Mouse (Mus musculus): ENCODE measurements at regions not wholly inside any gene's neighbourhood (a gene's known extent, or its start where the extent isn't known, plus 50 kb on each side); places are given as distances from the start of the nearest gene placed in this dataset.

DNA sequence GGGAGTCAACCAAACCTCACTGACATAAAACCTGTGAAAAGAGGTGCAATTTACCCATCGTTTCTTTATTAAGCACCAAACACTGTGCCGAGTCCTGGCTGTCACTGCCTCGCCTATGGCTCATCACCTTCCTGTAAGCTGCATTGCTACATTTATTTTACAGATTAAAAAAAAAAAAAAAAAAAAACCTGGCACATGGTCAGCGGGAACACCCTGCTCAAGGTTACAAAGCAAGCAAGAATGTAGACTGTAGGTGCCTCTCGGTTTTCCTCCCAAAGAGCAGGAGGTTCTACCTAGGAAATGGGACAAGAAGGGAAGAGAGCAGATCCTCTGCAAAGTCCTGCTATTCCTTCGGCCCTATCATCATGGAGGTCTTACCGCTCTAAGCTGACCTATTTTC lies 146.9 kb upstream of the Nabp1 start:
- no peak for TF ChIP-seq GATA1 (IDR thresholded peaks at IDR 0.05; ENCODE audit: low read length)

DNA sequence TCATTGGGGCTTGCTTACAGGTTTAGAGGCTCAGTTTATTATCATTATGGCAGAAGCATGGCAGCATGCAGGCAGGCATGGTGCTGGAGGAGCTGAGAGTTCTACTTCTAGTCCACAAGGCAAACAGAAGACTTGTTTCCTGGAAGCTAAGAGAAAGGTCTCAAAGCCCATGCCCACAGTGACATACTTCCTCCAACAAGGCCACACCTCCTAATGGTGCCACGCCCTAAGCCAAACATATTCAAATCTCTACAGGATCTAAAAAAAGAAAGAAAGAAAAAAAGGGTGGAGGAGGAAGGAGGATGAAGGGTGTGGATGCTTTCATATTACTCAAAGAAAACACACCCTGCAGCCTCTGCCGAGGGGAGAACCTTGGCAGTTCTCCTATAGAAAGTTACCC lies 146.3 kb upstream of the Nabp1 start:
- no peak for TF ChIP-seq GATA1 (IDR thresholded peaks at IDR 0.05; ENCODE audit: low read length)

DNA sequence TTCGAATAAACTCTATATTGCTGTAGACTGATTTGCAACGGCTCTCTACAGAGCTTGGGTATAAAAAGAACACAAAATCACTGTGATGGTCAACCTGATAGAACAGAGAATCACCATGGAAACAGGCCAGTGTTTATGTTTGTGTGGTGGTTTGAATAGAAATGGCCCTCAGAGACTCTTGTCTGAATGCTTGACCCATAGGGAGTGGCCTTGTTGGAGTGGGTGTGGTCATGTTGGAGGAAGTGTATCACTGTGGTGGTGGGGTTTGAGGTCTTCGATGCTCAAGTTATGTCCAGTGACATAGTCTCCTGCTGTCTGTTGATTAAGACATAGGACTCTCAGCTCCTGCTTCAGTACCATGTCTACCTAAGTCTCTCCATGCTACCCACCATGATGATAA lies 144.8 kb upstream of the Nabp1 start:
- TF ChIP-seq GATA1 (IDR thresholded peaks at IDR 0.05; ENCODE audit: low read length), result no peak

DNA sequence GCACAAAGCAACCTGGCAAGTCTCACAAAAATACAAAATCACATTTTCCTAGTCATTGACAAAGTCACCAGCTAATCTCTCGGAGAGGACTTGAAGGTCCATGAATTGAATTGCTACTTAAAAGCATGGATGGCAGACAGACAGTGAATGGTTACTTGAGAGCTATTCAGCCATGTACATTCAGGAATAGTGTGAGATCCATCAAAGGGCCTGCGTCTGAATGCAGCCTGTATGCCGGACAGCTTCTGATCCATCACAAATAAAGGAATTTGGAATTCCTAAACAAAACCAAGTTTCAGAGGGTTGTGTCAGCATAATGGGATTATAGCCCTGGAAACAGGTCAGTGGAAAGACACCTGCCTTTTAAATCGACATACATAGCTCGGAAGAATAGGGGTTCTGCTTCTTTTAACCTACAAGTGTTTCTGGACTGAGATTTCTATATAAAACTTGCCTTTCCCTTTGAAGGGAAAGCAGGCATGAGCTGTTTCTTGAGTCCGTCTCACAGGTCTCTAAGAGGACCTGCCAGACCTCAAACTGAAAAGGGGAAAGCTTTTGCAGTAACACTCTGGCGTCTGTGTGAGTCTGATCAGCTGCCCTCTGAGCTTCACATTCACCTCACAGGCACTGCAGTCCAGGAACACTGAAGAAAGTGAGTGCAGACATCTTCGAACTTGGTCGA lies 144.1 kb upstream of the Nabp1 start:
- no peak for TF ChIP-seq GATA1 (IDR thresholded peaks at IDR 0.05; ENCODE audit: low read length)

DNA sequence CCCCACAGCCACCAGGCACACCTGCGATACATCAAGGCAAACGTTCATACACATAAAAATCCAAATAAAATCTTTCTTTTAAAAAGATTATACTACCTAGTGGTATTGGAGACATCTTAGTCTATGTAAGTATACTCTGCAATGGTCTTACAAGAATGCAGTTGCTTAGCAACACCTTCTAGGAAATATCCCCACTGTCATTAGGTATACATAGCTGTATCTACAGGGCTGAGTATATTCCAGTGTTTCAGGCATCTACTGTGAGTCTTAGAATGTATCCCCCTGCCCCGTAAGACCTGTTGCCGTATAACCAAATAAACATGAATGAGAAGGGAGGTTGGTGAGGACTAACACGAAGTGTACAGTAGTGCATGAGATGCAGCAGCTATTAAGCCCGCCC lies 142.8 kb upstream of the Nabp1 start:
- TF ChIP-seq GATA1 (IDR thresholded peaks at IDR 0.05; ENCODE audit: low read length), result no peak

DNA sequence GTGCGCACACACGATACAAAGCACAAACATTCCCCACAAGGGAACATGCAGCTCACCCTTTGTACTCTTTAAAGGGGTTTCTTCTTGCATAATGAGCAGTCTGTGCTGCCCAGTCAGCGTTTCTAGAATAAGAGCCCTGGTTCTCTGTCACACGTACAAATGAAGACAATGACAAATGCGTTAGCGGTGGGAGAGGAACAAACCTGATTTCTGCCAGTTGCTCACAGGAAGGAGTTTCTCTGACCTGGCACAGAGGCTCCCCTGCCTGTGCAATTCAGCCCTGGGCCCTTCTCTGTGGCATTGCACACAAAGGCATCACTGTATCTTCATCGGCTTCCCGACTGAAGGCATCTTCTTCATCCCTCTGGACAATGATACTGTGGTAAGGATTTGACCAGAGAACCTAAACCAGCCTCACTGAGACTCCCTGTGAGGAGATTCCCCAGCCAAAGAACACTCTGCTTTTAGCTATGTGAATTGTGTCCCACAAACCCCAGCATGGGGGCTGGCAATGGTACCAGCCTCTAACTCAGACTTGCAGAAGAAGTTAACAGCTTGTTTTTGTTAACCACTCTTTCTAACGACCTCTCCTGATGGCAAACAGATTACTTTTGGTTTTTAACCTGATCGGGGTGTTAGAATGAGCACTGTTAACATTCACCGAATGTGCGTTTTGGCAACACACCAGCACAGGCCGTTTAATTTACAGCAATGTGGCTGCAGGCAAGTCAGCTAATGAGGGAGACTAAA lies 139.5 kb upstream of the Nabp1 start:
- TF ChIP-seq GATA1 (IDR thresholded peaks at IDR 0.05; ENCODE audit: low read length), result no peak

DNA sequence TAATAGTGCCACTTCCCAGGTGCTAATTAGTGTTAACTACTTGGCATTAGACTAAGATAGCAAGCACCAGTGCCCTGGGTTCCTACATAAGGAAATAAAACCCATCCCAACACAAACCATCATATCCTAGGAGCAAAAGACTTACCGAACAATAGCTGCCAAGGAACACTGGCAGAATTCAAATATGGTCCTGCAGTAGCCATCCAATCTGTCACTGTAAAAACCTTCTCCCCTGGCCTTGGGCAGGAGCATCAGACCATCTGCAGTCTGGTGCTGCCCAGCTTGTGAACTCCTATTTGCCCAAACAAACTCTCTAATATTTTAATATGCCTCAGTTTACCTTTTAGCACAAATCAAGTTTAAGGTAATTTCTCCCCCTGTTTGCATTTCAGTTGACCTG lies 137.9 kb upstream of the Nabp1 start:
- no peak for TF ChIP-seq GATA1 (IDR thresholded peaks at IDR 0.05; ENCODE audit: low read length)

DNA sequence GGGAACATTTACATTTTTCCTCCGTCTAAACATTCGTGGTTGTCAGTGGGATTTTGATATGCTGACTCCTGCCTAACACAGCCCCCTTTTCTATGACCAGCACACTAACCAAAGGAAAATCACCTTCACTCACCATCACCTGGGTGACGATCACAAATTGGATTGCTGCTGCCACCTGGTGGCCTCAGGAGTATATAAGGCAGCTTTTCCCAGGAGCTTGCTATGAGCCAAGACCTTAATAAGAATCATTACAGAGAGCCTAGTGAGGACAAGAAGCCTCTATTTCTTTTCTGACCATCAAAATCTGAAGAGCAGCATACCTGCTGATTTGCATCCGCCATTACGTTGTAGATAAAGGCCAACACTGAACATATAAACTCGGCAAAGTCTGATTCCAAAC lies 137.3 kb upstream of the Nabp1 start:
- TF ChIP-seq GATA1 (IDR thresholded peaks at IDR 0.05; ENCODE audit: low read length), result no peak

DNA sequence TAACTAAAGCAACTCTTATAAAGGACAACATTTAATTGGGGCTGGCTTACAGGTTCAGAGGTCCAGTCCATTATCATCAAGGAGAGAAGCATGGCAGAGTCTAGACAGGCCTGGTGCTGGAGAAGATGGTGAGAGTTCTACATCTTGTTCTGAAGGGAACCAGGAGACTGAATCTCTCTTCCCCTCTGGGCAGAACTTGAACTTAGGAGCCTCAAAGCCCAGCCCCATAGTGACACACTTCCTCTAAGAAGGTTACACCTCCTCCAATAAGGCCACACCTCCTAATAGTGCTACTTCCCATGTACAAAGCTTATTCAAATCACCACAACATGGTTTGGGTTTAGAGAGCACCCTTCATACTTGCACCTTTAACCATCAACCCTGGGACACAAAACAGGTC lies 136.5 kb upstream of the Nabp1 start:
- no peak for TF ChIP-seq GATA1 (IDR thresholded peaks at IDR 0.05; ENCODE audit: low read length)

DNA sequence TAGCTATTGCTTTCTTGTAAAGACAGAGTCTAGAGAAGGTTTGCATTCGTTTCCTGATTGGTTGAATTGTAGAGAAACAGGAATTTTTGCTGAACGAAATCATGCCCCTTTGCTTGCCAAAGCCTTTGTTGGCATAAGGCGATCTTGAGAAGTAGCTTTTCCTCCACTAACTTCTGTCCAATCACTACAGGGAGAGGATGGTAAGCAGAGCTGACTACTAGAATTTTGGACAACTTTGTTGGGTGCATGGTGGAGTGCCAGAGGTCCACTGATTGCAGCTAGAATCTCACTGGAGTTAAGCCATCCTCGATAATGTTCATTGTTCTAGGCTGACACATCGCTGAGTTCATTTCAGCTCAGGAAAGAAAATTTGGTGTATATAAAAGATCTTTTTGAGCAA lies 131.1 kb upstream of the Nabp1 start:
- TF ChIP-seq GATA1 (IDR thresholded peaks at IDR 0.05; ENCODE audit: low read length), result no peak

DNA sequence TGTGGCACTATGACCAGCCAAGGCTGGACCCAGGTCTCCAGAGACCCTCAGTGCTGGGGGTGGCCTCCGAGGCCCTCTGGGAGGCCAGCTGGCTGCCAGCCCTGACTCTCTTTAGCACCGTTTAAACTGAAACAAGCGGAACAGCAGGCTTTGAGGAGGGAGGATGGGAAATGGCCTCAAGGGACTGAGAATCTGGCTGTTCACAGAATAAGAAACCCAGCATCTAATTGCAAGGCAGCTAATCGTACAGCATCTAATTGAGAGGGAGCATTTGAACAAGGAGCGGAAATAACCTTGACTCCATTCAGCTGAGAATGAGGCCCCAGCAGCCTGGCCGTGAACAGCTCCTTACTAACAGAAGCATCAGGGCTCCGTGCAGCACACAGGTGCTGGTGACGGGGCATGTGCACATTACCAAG lies 129.2 kb upstream of the Nabp1 start:
- TF ChIP-seq GATA1 (IDR thresholded peaks at IDR 0.05; ENCODE audit: low read length), result no peak

DNA sequence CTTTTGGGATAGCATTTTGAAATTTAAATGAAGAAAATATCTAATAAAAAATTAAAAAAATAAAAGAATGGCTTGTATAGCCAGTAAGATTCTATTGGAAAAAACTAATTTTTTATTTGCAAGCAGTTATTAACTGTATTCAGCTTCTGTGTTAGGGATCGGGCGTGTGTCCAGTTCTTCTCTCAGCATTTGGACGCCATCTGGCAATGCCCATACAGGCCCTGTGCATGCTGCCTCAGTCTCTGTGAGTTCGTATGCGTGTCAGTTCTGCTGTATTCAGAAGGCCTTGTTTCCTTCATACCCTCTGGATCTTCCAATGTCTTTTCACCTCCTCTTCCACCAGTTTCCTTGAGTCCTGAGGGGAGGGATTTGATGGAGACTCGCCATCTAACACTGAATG lies 123.8 kb upstream of the Nabp1 start:
- no peak for TF ChIP-seq GATA1 (IDR thresholded peaks at IDR 0.05; ENCODE audit: low read length)

DNA sequence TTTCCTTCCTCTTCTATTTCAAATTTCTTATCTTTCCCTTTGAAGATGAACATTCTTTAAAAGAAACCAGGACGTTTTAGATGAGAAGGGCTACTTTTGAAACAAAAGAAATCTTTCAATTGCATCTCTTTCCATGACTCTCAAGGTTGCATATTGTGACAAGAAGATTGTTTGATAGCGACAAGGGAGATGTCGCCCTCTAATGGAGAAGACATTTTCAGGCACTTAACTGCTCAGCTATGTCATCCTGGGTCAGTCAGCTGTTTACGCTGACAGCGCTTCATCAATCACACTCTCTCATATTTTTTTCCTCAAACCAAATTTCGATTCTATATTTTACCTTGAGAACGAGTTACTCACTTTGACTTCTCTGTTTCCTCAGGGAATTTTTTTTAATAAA lies 122.2 kb upstream of the Nabp1 start:
- no peak for TF ChIP-seq GATA1 (IDR thresholded peaks at IDR 0.05; ENCODE audit: low read length)

DNA sequence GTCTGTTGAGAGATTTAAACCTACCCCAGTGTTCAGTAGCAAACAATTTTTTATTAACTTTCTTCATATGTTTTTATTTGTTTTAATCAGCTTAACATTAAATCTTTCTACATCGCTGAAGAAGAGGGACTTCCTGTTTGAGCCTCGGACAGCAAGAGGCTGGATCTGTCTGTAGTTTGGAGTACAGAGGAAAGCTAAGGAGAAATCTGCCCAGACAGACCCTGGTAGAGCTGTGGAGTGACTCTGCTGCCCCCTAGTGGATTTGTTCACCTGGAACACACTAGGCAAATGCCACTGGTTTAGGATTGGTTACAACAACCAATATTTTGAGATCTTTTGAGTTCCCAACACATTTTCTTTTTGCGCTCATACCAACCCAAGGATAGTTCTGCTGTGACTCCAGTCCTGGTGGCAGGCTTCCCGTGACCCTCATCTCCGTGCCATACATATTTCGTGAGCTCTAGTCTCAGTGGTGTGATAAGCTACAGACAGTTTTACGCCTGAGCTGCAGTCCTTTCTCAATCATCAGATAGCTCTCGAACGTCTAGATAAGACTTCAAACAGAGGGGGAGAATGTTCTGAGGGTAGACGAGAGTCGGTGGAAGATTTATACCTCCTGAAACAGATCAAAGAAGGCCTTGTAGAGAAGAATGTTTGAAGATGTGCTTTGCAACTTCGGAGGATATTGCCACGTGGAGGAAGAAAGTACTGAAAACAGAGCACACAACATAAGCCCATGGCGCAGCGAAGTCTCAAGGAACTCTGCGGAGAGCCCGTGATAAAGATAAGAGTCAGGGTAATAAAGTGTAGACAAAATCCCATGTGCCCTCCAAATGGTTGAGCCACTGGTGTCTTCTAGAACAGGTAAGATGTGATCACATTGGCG lies 119.0 kb upstream of the Nabp1 start:
- TF ChIP-seq GATA1 (IDR thresholded peaks at IDR 0.05; ENCODE audit: low read length), result no peak

DNA sequence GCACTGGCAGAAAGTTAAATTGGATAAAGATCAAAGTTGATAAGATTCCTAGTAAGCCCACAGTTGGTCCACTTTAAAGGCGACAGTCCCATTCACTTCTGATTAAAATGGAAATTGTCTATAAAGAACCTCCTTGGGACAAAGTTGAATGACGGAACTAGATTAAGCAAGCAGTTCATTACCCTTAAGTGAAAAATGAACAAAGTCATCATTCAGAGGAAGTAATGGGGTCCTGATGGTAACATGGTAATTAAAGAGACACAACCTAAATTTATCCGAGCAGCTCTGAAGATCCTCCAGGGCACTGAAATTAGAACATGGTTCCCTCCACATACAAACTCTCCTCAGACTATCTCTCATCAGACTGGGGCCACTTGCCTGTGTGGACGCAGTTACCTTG lies 116.4 kb upstream of the Nabp1 start:
- no peak for TF ChIP-seq GATA1 (IDR thresholded peaks at IDR 0.05; ENCODE audit: low read length)

Measured in G1E-ER4 (cell line).